Mouse (Mus musculus) cerebellum, adult 2 months (tissue): Measurements from ENCODE around the gene Gm44511. TPM values are rescaled to one million over a fixed set of nuclear protein-coding genes. Genes with fewer than 3 reads are reported as not detected.

Source experiments
- DNase-seq, 2 experiments: peaks; one replicate each; pipeline ENCODE4 v3.0.0; 2021
- H3K27ac ChIP-seq: fragments of 200-500 bp; 2 replicates; pipeline ENCODE4 v1.5.1; 2012; ENCODE audit warnings: low read length, control low read depth, inconsistent platforms; ENCODE audit not compliant: insufficient read depth
- H3K27me3 ChIP-seq: fragments of 200-500 bp; 2 replicates; pipeline ENCODE4 v1.6.1; 2012; ENCODE audit warnings: inconsistent platforms, mild to moderate bottlenecking, low read length, moderate library complexity; ENCODE audit not compliant: control insufficient read depth, insufficient read depth
- H3K4me1 ChIP-seq: fragments of 200-500 bp; 2 replicates; pipeline ENCODE4 v1.6.1; 2011; ENCODE audit warnings: low read length; ENCODE audit not compliant: control insufficient read depth, insufficient read depth
- H3K4me3 ChIP-seq: fragments of 200-500 bp; replicated peaks from 2 replicates; pipeline ENCODE3; 2011; ENCODE audit warnings: mild to moderate bottlenecking, low read depth, low read length, control low read depth; ENCODE audit not compliant: insufficient read depth
- CTCF ChIP-seq: fragments of 200-500 bp; IDR thresholded peaks from 2 replicates; pipeline ENCODE4 v1.5.1; 2011; ENCODE audit warnings: low read depth, mild to moderate bottlenecking, control low read depth, low read length, moderate library complexity, borderline replicate concordance; ENCODE audit not compliant: insufficient read depth
- POLR2A ChIP-seq: fragments of 200-500 bp; IDR thresholded peaks from 2 replicates; pipeline ENCODE4 v1.6.1; 2011; ENCODE audit warnings: low read length, control low read depth, borderline replicate concordance; ENCODE audit not compliant: insufficient read depth
- WGBS: fragments of 180-500 bp; shearing (Covaris S2); methylation state at CpG from one replicate; pipeline ENCODE4 v1.1.7; 2018; 5-methylcytosine and 5-hydroxymethylcytosine counted together
- polyA plus RNA-seq: library from polyadenylated mRNA; depleted of rRNA; stranded (reverse); fragments of >200 nt; gene quantifications from 2 replicates; pipeline ENCODE4 v1.2.3, GENCODE M21; 2012; rRNA removed

The Gm44511 gene
- not detected in 2 replicates for polyA plus RNA-seq

GRCm38 (mm10) chr6:128826132-128826531 lies at the start of gene Gm44511, which contains the start of gene Klrb1b:
Gm44511 (minus strand) TSS chr6:128826315.
Klrb1b (minus strand) TSS chr6:128826331.
- 88% methylated on average over 6 of the region's 6 CpGs for WGBS
- no peak within 1 kb of the TSS for H3K27ac ChIP-seq
- no peak for DNase-seq
- no peak within 1 kb of the TSS for H3K4me3 ChIP-seq
- no peak for TF ChIP-seq POLR2A
- no peaks in the 10 kb centered on the region for H3K4me1 ChIP-seq
- H3K27me3 ChIP-seq: no peaks in the 10 kb centered on the region

DNA sequence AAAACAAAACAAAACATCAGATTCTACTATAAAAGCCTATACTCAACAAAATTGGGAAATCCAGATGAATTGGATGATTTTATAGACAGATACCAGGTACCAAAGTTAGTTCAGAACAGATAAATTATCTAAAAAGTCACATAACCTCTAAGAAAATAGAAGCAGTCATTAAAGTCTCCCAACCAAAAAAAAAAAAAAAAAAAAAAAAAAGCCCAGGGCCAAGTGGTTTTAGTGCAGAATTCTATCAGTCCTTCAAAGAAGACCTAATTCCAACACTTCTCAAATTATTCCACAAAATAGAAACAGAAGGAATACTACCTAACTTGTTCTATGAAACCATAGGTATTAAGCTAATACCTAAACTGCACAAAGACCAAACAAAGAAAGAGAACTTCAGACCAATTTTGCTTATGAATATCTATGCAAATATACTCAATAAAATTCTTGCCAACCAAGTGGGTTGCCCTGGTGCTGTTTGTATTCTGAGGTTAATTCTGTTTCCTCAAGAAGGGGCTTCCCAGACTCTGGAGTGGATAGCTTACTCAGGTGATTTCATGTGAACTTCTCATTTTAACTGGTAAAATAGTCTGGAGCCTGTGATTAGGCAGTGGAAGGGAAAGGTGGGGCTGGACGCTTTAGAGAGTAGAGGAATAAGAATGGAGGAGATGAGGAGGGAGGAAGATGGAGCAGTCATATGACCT lies 45.9 kb upstream of the Gm44511 start:
- Histone ChIP-seq H3K4me3 (no peak overlapping the region), H3K27ac (no peak overlapping the region), H3K27me3 (no peaks in the 10 kb centered on the region), H3K4me1 (no peaks in the 10 kb centered on the region)
- WGBS: 87% methylated on average over 1 of the region's 1 CpGs
- DNase-seq: no peak
- no peak for TF ChIP-seq CTCF
- no peak for TF ChIP-seq POLR2A

- Histone ChIP-seq H3K27ac (no peak overlapping the region), H3K4me1 (no peaks in the 10 kb centered on the region), H3K27me3 (no peaks in the 10 kb centered on the region), H3K4me3 (no peak overlapping the region)
- TF ChIP-seq CTCF (no peak), POLR2A (no peak)
- no peak for DNase-seq
- WGBS: 28% methylated on average over 3 of the region's 3 CpGs
These were observed 42.7 kb upstream of the Gm44511 start for GRCm38 (mm10) chr6:128868861-128869260.

- H3K27me3 ChIP-seq: no peaks in the 10 kb centered on the region
- DNase-seq: no peak
- no peak overlapping the region for H3K4me3 ChIP-seq
- TF ChIP-seq CTCF: no peak
- TF ChIP-seq POLR2A: no peak
- WGBS: 94% methylated on average over 2 of the region's 2 CpGs
- H3K4me1 ChIP-seq: no peaks in the 10 kb centered on the region
- no peak overlapping the region for H3K27ac ChIP-seq
These were observed 31.9 kb upstream of the Gm44511 start for GRCm38 (mm10) chr6:128857976-128858375.

DNA sequence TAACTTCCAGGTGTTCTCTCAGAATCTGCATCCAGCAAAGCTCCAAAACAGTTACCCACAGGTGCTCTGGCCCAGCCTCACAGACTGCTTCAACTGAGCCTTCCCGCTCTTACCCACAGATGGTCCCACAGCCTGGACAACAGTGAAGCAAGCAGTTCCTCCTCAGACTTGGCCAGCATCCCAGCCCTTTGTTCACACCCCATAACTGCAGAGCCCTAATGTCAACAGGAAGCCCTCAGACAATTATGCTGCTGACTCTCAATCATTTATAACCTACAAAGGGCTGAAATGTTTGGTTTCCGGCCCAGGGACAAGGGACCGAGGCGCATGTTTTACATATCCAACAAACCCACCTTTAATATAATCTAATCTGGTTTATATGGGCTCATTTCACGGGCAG lies 30.1 kb upstream of the Gm44511 start:
- Histone ChIP-seq H3K4me1 (no peaks in the 10 kb centered on the region), H3K27me3 (no peaks in the 10 kb centered on the region), H3K27ac (no peak overlapping the region), H3K4me3 (no peak overlapping the region)
- 33% methylated on average over 5 of the region's 5 CpGs for WGBS
- DNase-seq: peak; percentile 70 to 79
- TF ChIP-seq POLR2A (no peak), CTCF (no peak)

- no peak for TF ChIP-seq CTCF
- no peak for TF ChIP-seq POLR2A
- no peak overlapping the region for H3K4me3 ChIP-seq
- H3K4me1 ChIP-seq: no peaks in the 10 kb centered on the region
- WGBS: 93% methylated on average over 1 of the region's 1 CpGs
- no peaks in the 10 kb centered on the region for H3K27me3 ChIP-seq
- no peak for DNase-seq
- no peak overlapping the region for H3K27ac ChIP-seq
These were observed 29.4 kb upstream of the Gm44511 start for GRCm38 (mm10) chr6:128855477-128855876.

DNA sequence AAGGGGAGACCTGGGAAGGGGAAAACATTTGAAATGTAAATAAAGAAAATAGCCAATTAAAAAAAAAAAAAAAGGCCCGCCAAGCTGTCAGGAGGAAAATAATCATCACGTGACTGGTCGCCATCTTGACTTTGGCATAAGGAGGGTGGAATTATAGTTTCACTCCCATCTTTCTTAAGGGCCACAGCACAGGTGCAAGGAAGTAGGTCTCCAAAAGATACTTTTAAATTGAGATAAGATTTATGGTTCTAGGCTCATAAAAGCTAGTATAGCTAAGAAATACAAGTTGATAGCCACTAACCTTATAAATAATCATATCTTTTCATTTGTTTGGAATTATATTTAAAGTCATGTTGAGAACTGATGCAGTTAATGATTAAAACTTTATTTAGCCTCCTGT lies 28.8 kb upstream of the Gm44511 start:
- TF ChIP-seq POLR2A (no peak), CTCF (no peak)
- Histone ChIP-seq H3K27me3 (no peaks in the 10 kb centered on the region), H3K27ac (no peak overlapping the region), H3K4me3 (no peak overlapping the region), H3K4me1 (no peaks in the 10 kb centered on the region)
- DNase-seq: no peak
- WGBS: 100% methylated on average over 3 of the region's 3 CpGs

DNA sequence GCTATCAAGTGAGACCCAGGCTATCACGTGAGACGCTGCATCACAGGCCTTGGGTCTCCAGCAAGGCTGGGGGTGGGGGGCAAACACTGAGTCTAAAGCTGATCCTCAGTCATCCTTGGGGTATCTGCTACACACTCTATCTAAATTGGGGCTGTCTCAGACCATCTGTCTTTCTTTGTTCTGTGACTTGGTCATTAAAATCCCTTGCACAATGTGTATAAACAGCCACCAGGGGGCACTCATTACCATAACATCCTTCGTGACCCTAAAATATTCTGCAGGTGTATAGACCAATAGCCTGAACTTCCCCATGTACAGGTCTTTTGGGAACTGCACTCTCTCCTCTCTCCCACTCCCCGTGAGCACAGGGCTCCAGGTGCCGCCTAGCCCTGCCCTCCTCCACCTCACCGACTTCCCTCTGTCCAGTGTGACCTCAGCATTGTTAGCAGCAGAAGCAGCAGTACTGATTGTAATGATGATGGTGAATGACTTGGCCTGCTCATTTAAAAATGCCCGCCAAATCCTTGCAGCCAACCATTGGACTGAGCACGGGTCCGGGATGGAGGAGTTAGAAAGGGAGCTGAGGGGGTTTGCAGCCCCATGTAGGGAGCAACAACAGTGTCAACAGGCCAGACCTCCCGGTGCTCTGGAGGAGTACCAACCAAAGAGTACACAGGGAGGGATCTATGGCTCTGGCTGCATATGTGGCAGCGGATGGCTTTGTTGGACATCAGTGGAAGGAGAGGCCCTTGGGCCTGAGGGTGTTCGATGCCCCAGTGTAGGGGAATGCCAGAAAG lies 28.1 kb upstream of the Gm44511 start:
- TF ChIP-seq POLR2A (no peak), CTCF (peak; percentile 40; the same call in 1 of the 2 replicates)
- Histone ChIP-seq H3K4me3 (no peak overlapping the region), H3K27me3 (no peaks in the 10 kb centered on the region), H3K4me1 (no peaks in the 10 kb centered on the region), H3K27ac (no peak overlapping the region)
- DNase-seq: peak; percentile 42 to 61
- 54% methylated on average over 12 of the region's 12 CpGs for WGBS
